In the genomic region with DNA sequence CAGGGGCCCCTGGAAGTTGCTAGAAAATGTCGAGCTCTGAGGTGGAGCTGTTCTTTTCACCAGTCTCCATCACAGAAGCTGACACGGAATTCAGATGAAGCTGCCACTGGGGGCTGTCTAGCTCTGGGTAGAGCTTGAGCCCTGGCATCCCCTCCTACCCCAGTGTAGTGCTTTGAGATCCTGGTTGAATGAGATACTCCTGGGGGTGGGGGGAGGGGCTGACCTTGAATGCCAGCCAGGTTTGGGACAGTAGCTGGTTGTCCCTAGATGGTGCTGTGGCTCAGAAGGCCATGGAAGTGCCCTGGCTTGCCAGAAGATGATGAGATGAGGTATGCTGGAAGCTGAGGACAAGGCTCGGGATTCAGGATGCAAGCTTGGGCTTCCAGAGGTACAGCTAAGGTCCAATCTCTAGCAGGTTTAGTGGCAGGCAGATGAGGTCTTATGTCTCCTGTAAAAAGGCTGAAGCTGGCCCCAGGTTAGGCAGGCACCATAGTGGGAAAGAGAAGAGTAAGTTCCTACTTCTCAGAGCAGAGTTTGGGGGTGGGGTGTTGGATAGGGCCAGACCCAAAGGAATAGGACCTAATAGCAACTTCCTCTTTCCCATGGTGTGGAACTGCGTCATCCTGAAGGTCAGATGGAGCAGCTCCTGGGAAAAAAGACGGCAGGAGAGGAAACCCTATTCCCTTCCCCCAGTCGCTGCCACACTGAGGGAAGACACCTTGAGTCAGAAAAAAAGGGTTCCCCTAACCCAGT, we compare ENCODE assay signal across 22 mouse cellular contexts. TPM values are rescaled to one million over a fixed set of nuclear protein-coding genes. Genes with fewer than 3 reads are reported as not detected.
A peak's percentile ranks its signal among the peaks of the same experiment; 100 is the strongest.
DNase-seq lines count a peak whose midpoint lies in the region; ATAC-seq and TF ChIP-seq lines count a peak whose summit lies in the region.
"Had no signal": no experiment of that assay in that cellular context is flagged by ENCODE, and none has a peak within 500 bp of the region (broad histone marks: within the 10 kb centered on the region; RNA-seq: fewer than 3 reads in every experiment).

No protein-coding gene starts in this region.

- H3K4me3 ChIP-seq in hindbrain, embryonic 16.5 days (ENCODE audit: low read length): no peak overlapping the region
- H3K4me3 ChIP-seq in hindbrain, embryonic 13.5 days: no peak overlapping the region
- H3K4me3 ChIP-seq in midbrain, embryonic 14.5 days (replicated peaks; ENCODE audit: low read depth, low read length): no peak overlapping the region
- no peak overlapping the region for H3K4me3 ChIP-seq in midbrain, embryonic 10.5 days
- H3K4me3 ChIP-seq in stomach, postnatal 0 days (ENCODE audit: low read depth, low read length): no peak overlapping the region
- H3K4me3 ChIP-seq: stomach, embryonic 15.5 days had no signal

- H3K4me2 ChIP-seq in hindbrain, embryonic 16.5 days (ENCODE audit: low read length): no peak overlapping the region
- no peak overlapping the region for H3K4me2 ChIP-seq in hindbrain, embryonic 13.5 days
- no peak overlapping the region for H3K4me2 ChIP-seq in midbrain, embryonic 14.5 days (ENCODE audit: low read length)
- no peak overlapping the region for H3K4me2 ChIP-seq in stomach, postnatal 0 days (replicated peaks; ENCODE audit: low read depth)
- H3K4me2 ChIP-seq: liver, embryonic 11.5 days; stomach, embryonic 15.5 days had no signal

- 0 out of 2 replicates have a peak, but pooled peaks have one; percentile 16 for ATAC-seq in hindbrain, embryonic 16.5 days
- no peak for ATAC-seq in hindbrain, embryonic 13.5 days (ENCODE audit: low FRiP score)
- ATAC-seq in midbrain, embryonic 14.5 days (ENCODE audit: low FRiP score, low TSS enrichment): no peak
- ATAC-seq in stomach, postnatal 0 days (ENCODE audit: low FRiP score, low TSS enrichment): no peak
- ATAC-seq: forebrain, embryonic 14.5 days; Patski had no signal

- TF ChIP-seq CTCF in stomach, postnatal 0 days (IDR thresholded peaks at IDR 0.05; ENCODE audit: low read depth): peak; percentile 8; the same call in 1 of the 2 replicates

- H3K27me3 ChIP-seq in hindbrain, embryonic 16.5 days (replicated peaks; ENCODE audit: control insufficient read depth, insufficient read depth, low read length): no peaks in the 10 kb centered on the region
- no peaks in the 10 kb centered on the region for H3K27me3 ChIP-seq in hindbrain, embryonic 13.5 days
- H3K27me3 ChIP-seq in midbrain, embryonic 14.5 days (ENCODE audit: control insufficient read depth, insufficient read depth, low read length): no peaks in the 10 kb centered on the region
- H3K27me3 ChIP-seq in midbrain, embryonic 10.5 days (ENCODE audit: low read depth, poor library complexity, severe bottlenecking): no peaks in the 10 kb centered on the region
- H3K27me3 ChIP-seq in stomach, postnatal 0 days (ENCODE audit: control insufficient read depth, insufficient read depth, low read length): no peaks in the 10 kb centered on the region
- H3K27me3 ChIP-seq: Patski; stomach, embryonic 15.5 days had no signal

- no peak overlapping the region for H3K27ac ChIP-seq in hindbrain, embryonic 16.5 days (ENCODE audit: low read depth, low read length)
- no peak overlapping the region for H3K27ac ChIP-seq in hindbrain, embryonic 13.5 days
- H3K27ac ChIP-seq in midbrain, embryonic 14.5 days (replicated peaks; ENCODE audit: low read depth, low read length): no peak overlapping the region
- no peak overlapping the region for H3K27ac ChIP-seq in midbrain, embryonic 10.5 days (replicated peaks)
- no peak overlapping the region for H3K27ac ChIP-seq in stomach, postnatal 0 days (replicated peaks)
- H3K27ac ChIP-seq: stomach, embryonic 15.5 days had no signal

- TF ChIP-seq EP300 in stomach, postnatal 0 days (optimal IDR thresholded peaks at IDR 0.05): no peak

- no peak overlapping the region for H3K9ac ChIP-seq in hindbrain, embryonic 16.5 days (ENCODE audit: low read depth, low read length)
- H3K9ac ChIP-seq in hindbrain, embryonic 13.5 days: no peak overlapping the region
- no peak overlapping the region for H3K9ac ChIP-seq in midbrain, embryonic 14.5 days (replicated peaks; ENCODE audit: low read length)
- no peak overlapping the region for H3K9ac ChIP-seq in stomach, postnatal 0 days (ENCODE audit: low read length)
- H3K9ac ChIP-seq: stomach, embryonic 15.5 days had no signal

- peaks cover 9% of the 10 kb centered on the region; the same call in 1 of the 2 replicates for H3K4me1 ChIP-seq in hindbrain, embryonic 16.5 days (ENCODE audit: control insufficient read depth, insufficient read depth, low read depth, low read length)
- peaks cover 44% of the 10 kb centered on the region for H3K4me1 ChIP-seq in hindbrain, embryonic 13.5 days (replicated peaks)
- no peaks in the 10 kb centered on the region for H3K4me1 ChIP-seq in midbrain, embryonic 14.5 days (ENCODE audit: control insufficient read depth, insufficient read depth, low read length)
- H3K4me1 ChIP-seq in midbrain, embryonic 10.5 days: peaks cover 13% of the 10 kb centered on the region; the same call in 1 of the 2 replicates
- H3K4me1 ChIP-seq in stomach, postnatal 0 days (replicated peaks; ENCODE audit: control insufficient read depth, insufficient read depth): no peaks in the 10 kb centered on the region

- no peaks in the 10 kb centered on the region for H3K9me3 ChIP-seq in hindbrain, embryonic 16.5 days (ENCODE audit: control insufficient read depth, low read length)
- no peaks in the 10 kb centered on the region for H3K9me3 ChIP-seq in hindbrain, embryonic 13.5 days
- no peaks in the 10 kb centered on the region for H3K9me3 ChIP-seq in midbrain, embryonic 14.5 days (ENCODE audit: control insufficient read depth, low read length)
- H3K9me3 ChIP-seq in midbrain, embryonic 10.5 days (replicated peaks): no peaks in the 10 kb centered on the region
- no peaks in the 10 kb centered on the region for H3K9me3 ChIP-seq in stomach, postnatal 0 days (ENCODE audit: control insufficient read depth, low read length)
- H3K9me3 ChIP-seq: stomach, embryonic 15.5 days had no signal

- H3K36me3 ChIP-seq in hindbrain, embryonic 16.5 days (ENCODE audit: control insufficient read depth, insufficient read depth, low read length): no peaks in the 10 kb centered on the region
- peaks cover 6% of the 10 kb centered on the region; the same call in 1 of the 2 replicates for H3K36me3 ChIP-seq in hindbrain, embryonic 13.5 days
- H3K36me3 ChIP-seq in midbrain, embryonic 14.5 days (ENCODE audit: control insufficient read depth, insufficient read depth, low read length): peaks cover 8% of the 10 kb centered on the region; the same call in 1 of the 2 replicates
- peaks cover 12% of the 10 kb centered on the region for H3K36me3 ChIP-seq in midbrain, embryonic 10.5 days
- no peaks in the 10 kb centered on the region; the same call in 1 of the 2 replicates for H3K36me3 ChIP-seq in stomach, postnatal 0 days (ENCODE audit: control insufficient read depth, insufficient read depth, low read length)

- peak; percentile 92 for DNase-seq in heart, adult 11 months
- DNase-seq in heart, adult 8-10 months (ENCODE audit: low spot score): no peak
- DNase-seq in midbrain, embryonic 14.5 days: peak; percentile 15
- DNase-seq in midbrain, embryonic 10.5 days (ENCODE audit: low spot score): no peak
- no peak for DNase-seq in stomach, postnatal 0 days (ENCODE audit: low spot score)
- DNase-seq in urinary bladder, postnatal 14 days (ENCODE audit: low spot score): no peak
- DNase-seq: B cell, adult 2 months; cerebellum, adult 9-11 months; layer of hippocampus, postnatal 36 days; left cerebral cortex, postnatal 4 days; right cerebral cortex, postnatal 14 days had no signal

- 70% methylated on average over 6 of the region's 6 CpGs for WGBS in hindbrain, embryonic 16.5 days
- 70% methylated on average over 6 of the region's 6 CpGs for WGBS in hindbrain, embryonic 13.5 days
- WGBS in midbrain, embryonic 14.5 days: 70% methylated on average over 6 of the region's 6 CpGs
- WGBS in midbrain, embryonic 10.5 days: 79% methylated on average over 6 of the region's 6 CpGs
- WGBS in stomach, postnatal 0 days: 61% methylated on average over 6 of the region's 6 CpGs

RNA-seq across cellular contexts. Expression of a gene that starts 2.4 kb away (rescaled TPM):
- total RNA-seq in heart, adult 8-10 months (2022): not detected
- polyA plus RNA-seq in hindbrain, embryonic 16.5 days (2015; fragmentation: Nextera tagmentation; extraction: Ambion mirVana): not detected in 2 replicates
- not detected in 2 replicates for polyA plus RNA-seq in hindbrain, embryonic 13.5 days (2015; fragmentation: Nextera tagmentation; extraction: Ambion mirVana)
- polyA plus RNA-seq in midbrain, embryonic 14.5 days (2014; fragmentation: Nextera tagmentation; extraction: Ambion mirVana): not detected in 2 replicates
- polyA plus RNA-seq in midbrain, embryonic 10.5 days (2016; fragmentation: Nextera tagmentation; extraction: Ambion mirVana): not detected in 2 replicates
- 0.88 and 1.0 TPM in 2 replicates for polyA plus RNA-seq in stomach, postnatal 0 days (2015; fragmentation: Nextera tagmentation; extraction: Ambion mirVana)
- total RNA-seq: gastrocnemius, adult 18-20 months; layer of hippocampus, postnatal 36 days; left cerebral cortex, postnatal 4 days; megakaryocyte, adult 5-6 weeks had no signal
- polyA plus RNA-seq: forebrain, embryonic 14.5 days; neural tube, embryonic 14.5 days; Patski; thymus, postnatal 0 days had no signal

RNA-seq across cellular contexts. Expression of a gene that starts 23.7 kb away (rescaled TPM):
- under 1 TPM in 2 of 4 experiments, not detected in 2; 0.49 to 0.75 TPM for total RNA-seq in heart, adult 8-10 months (2022)
- polyA plus RNA-seq in hindbrain, embryonic 16.5 days (2015; fragmentation: Nextera tagmentation; extraction: Ambion mirVana): not detected in 2 replicates
- not detected in 2 replicates for polyA plus RNA-seq in hindbrain, embryonic 13.5 days (2015; fragmentation: Nextera tagmentation; extraction: Ambion mirVana)
- not detected in 2 replicates for polyA plus RNA-seq in midbrain, embryonic 14.5 days (2014; fragmentation: Nextera tagmentation; extraction: Ambion mirVana)
- not detected in 2 replicates for polyA plus RNA-seq in midbrain, embryonic 10.5 days (2016; fragmentation: Nextera tagmentation; extraction: Ambion mirVana)
- 1.1 and 1.2 TPM in 2 replicates for polyA plus RNA-seq in stomach, postnatal 0 days (2015; fragmentation: Nextera tagmentation; extraction: Ambion mirVana)
- total RNA-seq: gastrocnemius, adult 18-20 months; layer of hippocampus, postnatal 36 days; left cerebral cortex, postnatal 4 days; megakaryocyte, adult 5-6 weeks had no signal
- polyA plus RNA-seq: forebrain, embryonic 14.5 days; lung, embryonic 16.5 days; neural tube, embryonic 14.5 days had no signal

Comparison
In these comparisons a context has a peak if more than half of its experiments do, and no peak if none do; other contexts are left out.
1. DNase-seq: peak in heart, adult 11 months (single experiment) and midbrain, embryonic 14.5 days (single experiment); none in heart, adult 8-10 months (single experiment), midbrain, embryonic 10.5 days (single experiment), stomach, postnatal 0 days (single experiment) and urinary bladder, postnatal 14 days (single experiment).